Mouse (Mus musculus) small intestine, adult 2 months (tissue): ENCODE data around the gene Gucy2d.

ENCODE experiments used
- CTCF ChIP-seq: fragments of 200-500 bp; IDR thresholded peaks from 2 replicates; pipeline ENCODE4 v1.5.1; 2012; ENCODE audit warnings: low read depth, mild to moderate bottlenecking, control low read depth, inconsistent platforms, low read length, moderate library complexity, mixed read lengths; ENCODE audit not compliant: insufficient replicate concordance, insufficient read length; ENCODE audit errors: extremely low read depth
- POLR2A ChIP-seq: fragments of 200-500 bp; IDR thresholded peaks from 2 replicates; pipeline ENCODE4 v1.6.1; 2012; ENCODE audit warnings: low read depth, mild to moderate bottlenecking, control low read depth, inconsistent platforms, low read length, moderate library complexity

- TF ChIP-seq CTCF (no peak), POLR2A (no peak)
These were observed 49.7 kb upstream of the Gucy2d start for GRCm38 (mm10) chr7:98390486-98390885.
